In the genomic region with DNA sequence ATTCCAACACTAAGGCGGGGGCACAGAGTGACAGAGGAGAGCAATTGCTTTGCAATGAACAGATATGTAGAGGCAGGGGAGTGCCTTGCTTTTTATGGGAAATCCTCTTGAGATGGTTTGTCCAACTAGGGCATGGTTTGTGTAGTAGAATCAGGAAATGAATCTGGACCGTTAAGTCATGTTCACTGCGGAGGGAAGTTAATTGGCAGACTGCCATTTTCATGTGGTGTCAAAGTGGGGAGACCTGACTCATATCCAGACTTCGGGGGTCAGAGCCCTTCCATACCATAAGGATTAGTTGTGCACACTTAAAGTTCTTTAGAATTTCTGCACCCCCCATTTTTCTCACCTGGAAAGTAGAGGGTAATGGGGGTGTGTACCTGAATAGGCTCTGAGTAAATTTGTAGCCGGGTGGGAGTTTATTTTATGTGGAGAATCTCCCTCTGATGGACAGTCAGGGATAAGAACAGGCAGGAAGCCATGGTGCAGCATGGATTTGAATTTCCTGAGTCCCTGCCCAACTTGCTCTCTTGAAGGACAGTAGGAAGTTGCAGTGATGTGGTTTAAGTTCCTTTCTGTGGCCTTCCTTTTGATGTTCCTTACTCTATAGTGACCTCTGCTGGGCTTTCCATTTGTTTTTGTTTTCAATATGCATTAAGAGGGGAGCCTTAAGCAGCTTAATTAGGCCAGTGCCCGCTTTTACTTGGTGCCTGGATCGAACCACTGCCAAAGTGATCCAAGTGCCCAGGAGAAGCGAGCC, we compare ENCODE assay signal across 10 mouse cellular contexts.
DNase-seq lines count a peak whose midpoint lies in the region; ATAC-seq lines count a peak whose summit lies in the region.
"Had no signal": no experiment of that assay in that cellular context is flagged by ENCODE, and none has a peak within 500 bp of the region (broad histone marks: within the 10 kb centered on the region; RNA-seq: fewer than 3 reads in every experiment).

No protein-coding gene starts in this region.

- H3K9me3 ChIP-seq in kidney, embryonic 14.5 days (ENCODE audit: control insufficient read depth, low read length), result no peaks in the 10 kb centered on the region
- H3K9me3 ChIP-seq: lung, embryonic 15.5 days had no signal

- no peak overlapping the region for H3K27ac ChIP-seq in kidney, embryonic 14.5 days (ENCODE audit: low read depth, low read length)
- H3K27ac ChIP-seq: lung, embryonic 15.5 days had no signal

- H3K4me3 ChIP-seq in kidney, embryonic 14.5 days (ENCODE audit: low read length), result no peak overlapping the region
- H3K4me3 ChIP-seq: erythroblast, embryonic 14.5 days; lung, embryonic 15.5 days had no signal

- H3K36me3 ChIP-seq in kidney, embryonic 14.5 days (ENCODE audit: control insufficient read depth, insufficient read depth, low read length), result no peaks in the 10 kb centered on the region

- no peak overlapping the region for H3K9ac ChIP-seq in kidney, embryonic 14.5 days (ENCODE audit: low read depth, low read length)
- H3K9ac ChIP-seq: lung, embryonic 15.5 days had no signal

- no peak overlapping the region for H3K4me2 ChIP-seq in kidney, embryonic 14.5 days (replicated peaks; ENCODE audit: low read depth, low read length)
- H3K4me2 ChIP-seq: lung, embryonic 15.5 days had no signal

- H3K4me1 ChIP-seq in kidney, embryonic 14.5 days (ENCODE audit: control insufficient read depth, insufficient read depth, low read length), result no peaks in the 10 kb centered on the region

- peak; percentile 62; the same call in 1 of the 2 replicates for ATAC-seq in kidney, embryonic 14.5 days (ENCODE audit: low FRiP score, low TSS enrichment)

- whole genome bisulfite sequencing in kidney, embryonic 14.5 days, result 56% methylated on average over 8 of the region's 8 CpGs

- no peaks in the 10 kb centered on the region for H3K27me3 ChIP-seq in kidney, embryonic 14.5 days (ENCODE audit: control insufficient read depth, insufficient read depth, low read length)
- H3K27me3 ChIP-seq: lung, embryonic 15.5 days had no signal

- intact Hi-C loops in left cerebral cortex, postnatal 4 days (cut with DNase I), result loop anchor here (5.0 kb wide), 1 partner anchor 169 kb away; no protein-coding TSS in a partner anchor

- peak; percentile 41 for DNase-seq in left cerebral cortex, adult 11 months (ENCODE audit: low spot score)
- DNase-seq in left cerebral cortex, postnatal 4 days, result no peak
- peak; percentile 83 for DNase-seq in MN1 (ENCODE audit: low spot score)
- DNase-seq in cerebellum, postnatal 14 days, result peak; percentile 63 to 77
- DNase-seq in naive thymus-derived CD4-positive, alpha-beta T cell, adult 2 months (ENCODE audit: low read depth), result peak; percentile 11
- DNase-seq in urinary bladder, postnatal 14 days (ENCODE audit: low spot score), result no peak
- no peak for DNase-seq in right cerebral cortex, postnatal 4 days

Comparison
In these comparisons a context has a peak if more than half of its experiments do, and no peak if none do; other contexts are left out.
1. DNase-seq: peak in left cerebral cortex, adult 11 months (single experiment), MN1 (single experiment), cerebellum, postnatal 14 days (2 of 2) and naive thymus-derived CD4-positive, alpha-beta T cell, adult 2 months (single experiment); none in left cerebral cortex, postnatal 4 days (single experiment), urinary bladder, postnatal 14 days (single experiment) and right cerebral cortex, postnatal 4 days (single experiment).